Mouse (Mus musculus): ENCODE results near the gene Pgrmc2. TPM values are rescaled to one million over a fixed set of nuclear protein-coding genes. Genes with fewer than 3 reads are reported as not detected.

Pgrmc2 gene
- polyA plus RNA-seq, 1 experiment, result 11.2 TPM

DNA sequence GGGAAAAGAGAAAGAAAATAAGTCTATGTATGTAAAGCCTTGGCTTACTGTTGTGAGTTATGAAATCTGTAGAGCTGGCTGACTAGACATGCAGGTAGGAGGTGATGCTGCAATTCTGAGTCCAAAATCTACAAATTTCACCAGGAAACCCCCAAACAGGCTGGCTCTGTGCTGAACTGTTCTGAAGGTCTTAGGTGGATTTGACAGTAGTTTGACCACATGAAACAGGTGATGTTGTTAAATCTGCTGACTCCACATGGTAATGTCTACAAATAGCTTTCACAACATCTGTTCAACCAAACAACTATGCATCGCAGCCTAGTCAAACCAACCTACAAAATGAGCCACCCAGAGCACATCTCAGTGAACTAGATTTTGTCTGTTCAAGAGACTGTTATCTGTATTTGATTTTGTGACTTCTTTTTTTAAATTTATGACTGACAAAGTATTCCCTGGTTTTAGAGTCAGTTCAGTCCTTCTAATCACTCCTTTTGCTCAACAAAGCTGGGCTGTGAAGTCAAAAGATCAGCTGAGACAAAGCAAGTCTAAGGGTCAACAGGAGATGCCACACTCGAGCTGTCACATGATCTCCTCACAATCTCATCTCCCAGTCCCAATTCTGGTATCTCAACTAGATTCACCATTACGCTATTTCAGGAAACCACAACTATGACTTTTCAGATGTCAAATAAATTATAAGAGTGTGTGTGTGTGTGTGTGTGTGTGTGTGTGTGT is 20.8 kb downstream of the Pgrmc2 start:
- WGBS, result 48% methylated on average over 3 of the region's 3 CpGs
- Histone ChIP-seq H3K27ac (ENCODE audit: control insufficient read depth, insufficient read depth, low read length) (no peak overlapping the region), H3K4me3 (ENCODE audit: control insufficient read depth, insufficient read depth, low read length) (no peak overlapping the region), H3K27me3 (ENCODE audit: control insufficient read depth, insufficient read depth, low read length) (no peaks in the 10 kb centered on the region), H3K4me1 (replicated peaks; ENCODE audit: control insufficient read depth, insufficient read depth, low read length) (no peaks in the 10 kb centered on the region), H3K36me3 (ENCODE audit: control insufficient read depth, insufficient read depth, low read length) (peaks cover under 1% of the 10 kb centered on the region; the same call in 1 of the 2 replicates)
- DNase-seq, result no peak
- TF ChIP-seq POLR2A (IDR thresholded peaks at IDR 0.05; ENCODE audit: control insufficient read depth, extremely low read depth, insufficient read depth, low read length, poor library complexity), result no peak

DNA sequence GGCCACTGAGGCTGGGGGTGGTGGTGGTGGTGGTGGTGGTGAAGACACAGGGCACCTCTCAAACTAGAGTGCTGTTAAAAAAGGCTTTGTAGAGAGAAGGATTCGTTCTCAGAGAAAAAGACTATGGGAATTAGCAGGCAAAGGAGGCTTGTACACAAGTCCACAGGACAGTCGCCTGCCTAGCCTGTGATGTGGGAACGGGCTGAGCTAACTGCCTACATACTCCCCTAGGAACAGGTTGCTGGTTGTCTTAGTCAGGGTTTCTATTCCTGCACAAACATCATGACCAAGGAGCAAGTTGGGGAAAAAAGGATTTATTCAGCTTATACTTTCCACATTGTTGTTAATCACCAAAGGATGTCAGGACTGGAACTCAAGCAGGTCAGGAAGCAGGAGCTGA is 23.6 kb downstream of the Pgrmc2 start:
- TF ChIP-seq POLR2A (IDR thresholded peaks at IDR 0.05; ENCODE audit: control insufficient read depth, extremely low read depth, insufficient read depth, low read length, poor library complexity) (no peak), CTCF (IDR thresholded peaks at IDR 0.05; ENCODE audit: borderline replicate concordance, control insufficient read depth, extremely low read depth, insufficient read depth, low read length, poor library complexity) (no peak)
- Histone ChIP-seq H3K27me3 (ENCODE audit: control insufficient read depth, insufficient read depth, low read length) (no peaks in the 10 kb centered on the region), H3K4me3 (ENCODE audit: control insufficient read depth, insufficient read depth, low read length) (no peak overlapping the region), H3K4me1 (replicated peaks; ENCODE audit: control insufficient read depth, insufficient read depth, low read length) (no peaks in the 10 kb centered on the region), H3K27ac (ENCODE audit: control insufficient read depth, insufficient read depth, low read length) (no peak overlapping the region), H3K36me3 (ENCODE audit: control insufficient read depth, insufficient read depth, low read length) (no peaks in the 10 kb centered on the region)
- WGBS, result 91% methylated on average over 3 of the region's 3 CpGs
- DNase-seq, result no peak

- Histone ChIP-seq H3K27ac (ENCODE audit: control insufficient read depth, insufficient read depth, low read length) (no peak overlapping the region), H3K27me3 (ENCODE audit: control insufficient read depth, insufficient read depth, low read length) (no peaks in the 10 kb centered on the region), H3K4me1 (replicated peaks; ENCODE audit: control insufficient read depth, insufficient read depth, low read length) (no peaks in the 10 kb centered on the region), H3K4me3 (ENCODE audit: control insufficient read depth, insufficient read depth, low read length) (no peak overlapping the region), H3K36me3 (ENCODE audit: control insufficient read depth, insufficient read depth, low read length) (no peaks in the 10 kb centered on the region)
- WGBS, result 89% methylated on average over 2 of the region's 2 CpGs
- no peak for DNase-seq
- TF ChIP-seq POLR2A (IDR thresholded peaks at IDR 0.05; ENCODE audit: control insufficient read depth, extremely low read depth, insufficient read depth, low read length, poor library complexity) (no peak), CTCF (IDR thresholded peaks at IDR 0.05; ENCODE audit: borderline replicate concordance, control insufficient read depth, extremely low read depth, insufficient read depth, low read length, poor library complexity) (no peak)
Measured at GRCm38 (mm10) chr3:41058395-41058794, 24.5 kb downstream of the Pgrmc2 start.

DNA sequence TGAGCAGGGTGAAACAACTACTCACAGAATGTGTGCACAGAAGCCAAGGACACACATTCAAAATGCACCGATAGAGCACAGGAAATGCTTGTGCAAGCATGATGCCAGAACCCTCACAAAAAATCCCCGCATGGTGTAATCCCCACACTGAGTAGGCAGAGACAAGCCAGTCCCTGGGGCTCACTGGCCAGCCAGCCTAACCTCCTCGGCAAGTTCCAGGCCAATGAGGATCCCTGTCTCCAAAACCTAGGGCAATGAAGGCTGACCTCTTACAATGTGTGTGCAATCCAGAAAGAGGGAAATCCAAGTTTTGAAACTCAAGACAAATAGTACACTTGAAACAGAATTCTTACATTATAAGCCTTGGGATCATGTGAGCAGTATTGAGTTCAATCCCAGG is 29.5 kb downstream of the Pgrmc2 start:
- Histone ChIP-seq H3K4me3 (ENCODE audit: control insufficient read depth, insufficient read depth, low read length) (no peak overlapping the region), H3K27me3 (ENCODE audit: control insufficient read depth, insufficient read depth, low read length) (no peaks in the 10 kb centered on the region), H3K27ac (ENCODE audit: control insufficient read depth, insufficient read depth, low read length) (no peak overlapping the region), H3K36me3 (ENCODE audit: control insufficient read depth, insufficient read depth, low read length) (no peaks in the 10 kb centered on the region), H3K4me1 (replicated peaks; ENCODE audit: control insufficient read depth, insufficient read depth, low read length) (no peaks in the 10 kb centered on the region)
- 89% methylated on average over 3 of the region's 3 CpGs for WGBS
- no peak for DNase-seq
- TF ChIP-seq CTCF (IDR thresholded peaks at IDR 0.05; ENCODE audit: borderline replicate concordance, control insufficient read depth, extremely low read depth, insufficient read depth, low read length, poor library complexity) (no peak), POLR2A (IDR thresholded peaks at IDR 0.05; ENCODE audit: control insufficient read depth, extremely low read depth, insufficient read depth, low read length, poor library complexity) (no peak)

DNA sequence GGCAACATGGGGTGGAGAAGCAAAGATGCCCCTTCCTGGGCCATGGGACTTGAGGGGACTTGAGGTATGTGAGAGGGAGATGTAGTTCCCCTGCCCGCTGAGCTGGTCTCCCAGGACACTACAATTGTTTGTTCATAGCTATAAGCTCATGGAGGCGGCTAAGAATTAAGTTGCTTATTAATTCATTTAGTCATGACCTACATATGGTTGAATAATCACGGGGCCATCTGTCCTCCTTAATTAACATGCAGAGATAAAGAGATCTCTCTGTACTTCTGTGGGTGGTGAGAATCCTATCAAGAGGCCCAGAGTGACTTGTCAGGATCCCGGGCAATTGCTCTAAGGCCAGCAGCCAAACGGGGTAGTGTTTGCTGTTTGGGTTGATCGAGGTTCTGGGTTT is 35.0 kb downstream of the Pgrmc2 start:
- DNase-seq, result no peak
- Histone ChIP-seq H3K4me3 (ENCODE audit: control insufficient read depth, insufficient read depth, low read length) (no peak overlapping the region), H3K36me3 (ENCODE audit: control insufficient read depth, insufficient read depth, low read length) (no peaks in the 10 kb centered on the region), H3K4me1 (replicated peaks; ENCODE audit: control insufficient read depth, insufficient read depth, low read length) (no peaks in the 10 kb centered on the region), H3K27ac (ENCODE audit: control insufficient read depth, insufficient read depth, low read length) (no peak overlapping the region), H3K27me3 (ENCODE audit: control insufficient read depth, insufficient read depth, low read length) (no peaks in the 10 kb centered on the region)
- TF ChIP-seq POLR2A (IDR thresholded peaks at IDR 0.05; ENCODE audit: control insufficient read depth, extremely low read depth, insufficient read depth, low read length, poor library complexity) (no peak), CTCF (IDR thresholded peaks at IDR 0.05; ENCODE audit: borderline replicate concordance, control insufficient read depth, extremely low read depth, insufficient read depth, low read length, poor library complexity) (no peak)
- WGBS, result 96% methylated on average over 6 of the region's 6 CpGs

- Histone ChIP-seq H3K4me1 (replicated peaks; ENCODE audit: control insufficient read depth, insufficient read depth, low read length) (no peaks in the 10 kb centered on the region), H3K4me3 (ENCODE audit: control insufficient read depth, insufficient read depth, low read length) (no peak overlapping the region), H3K27ac (ENCODE audit: control insufficient read depth, insufficient read depth, low read length) (no peak overlapping the region), H3K36me3 (ENCODE audit: control insufficient read depth, insufficient read depth, low read length) (no peaks in the 10 kb centered on the region), H3K27me3 (ENCODE audit: control insufficient read depth, insufficient read depth, low read length) (no peaks in the 10 kb centered on the region)
- WGBS, result 84% methylated on average over 11 of the region's 11 CpGs
- DNase-seq, result no peak
- TF ChIP-seq POLR2A (IDR thresholded peaks at IDR 0.05; ENCODE audit: control insufficient read depth, extremely low read depth, insufficient read depth, low read length, poor library complexity), result no peak
- TF ChIP-seq CTCF (IDR thresholded peaks at IDR 0.05; ENCODE audit: borderline replicate concordance, control insufficient read depth, extremely low read depth, insufficient read depth, low read length, poor library complexity), result no peak
Measured at GRCm38 (mm10) chr3:41043756-41044354, 39.0 kb downstream of the Pgrmc2 start.

All from thymus, adult 2 months (tissue).